Mouse (Mus musculus) pancreas, adult 10 weeks (tissue): ENCODE results near the gene Gm10972. TPM values are rescaled to one million over a fixed set of nuclear protein-coding genes. Genes with fewer than 3 reads are reported as not detected.

Source experiments
- polyA plus RNA-seq: library from polyadenylated mRNA; stranded (reverse); fragments of 350-450 nt; fragmentation: Illumina TruSeq; extraction: RNeasy Lipid Tissue Mini Kit (QIAGEN cat#74804); gene quantifications from one replicate; pipeline ENCODE4 v1.2.3, GENCODE M21; 2015; ENCODE audit warnings: low read depth, low replicate concordance; ENCODE audit not compliant: insufficient read depth

Gm10972 gene
- not detected for polyA plus RNA-seq

DNA sequence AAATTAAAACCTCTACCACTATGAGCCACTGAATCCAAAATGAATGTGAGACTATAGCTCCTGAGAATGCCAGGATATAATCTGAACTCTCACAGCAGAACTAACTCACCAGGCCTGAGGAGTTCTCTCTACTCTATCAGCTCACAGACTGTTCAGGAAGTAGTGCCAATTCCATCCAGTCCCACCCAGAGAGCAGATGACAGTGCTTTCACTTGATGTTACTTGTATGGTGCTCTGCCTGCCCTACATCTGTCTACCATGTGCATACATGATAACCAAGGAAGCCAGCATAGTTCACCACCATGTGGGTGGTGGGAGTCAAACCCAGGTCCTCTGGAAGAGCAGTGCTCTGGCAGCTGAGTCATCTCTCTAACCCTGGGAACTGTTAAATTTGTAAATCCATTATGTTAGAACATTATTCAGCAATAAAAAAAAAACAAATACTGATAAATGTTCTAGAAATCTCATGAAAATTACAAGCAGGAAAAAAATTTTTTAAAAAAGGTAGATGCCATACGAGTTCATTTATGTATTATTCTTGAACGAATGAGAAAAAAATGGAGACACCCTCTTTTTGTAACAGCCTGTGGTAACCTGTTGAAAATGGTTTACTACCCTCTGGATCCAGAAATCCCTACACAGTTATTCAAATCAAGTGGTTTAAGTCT is at the start of gene Gm10972:
Gene Gm10972 (plus strand): TSS at position 618 of the 668 bp plus-strand sequence.

DNA sequence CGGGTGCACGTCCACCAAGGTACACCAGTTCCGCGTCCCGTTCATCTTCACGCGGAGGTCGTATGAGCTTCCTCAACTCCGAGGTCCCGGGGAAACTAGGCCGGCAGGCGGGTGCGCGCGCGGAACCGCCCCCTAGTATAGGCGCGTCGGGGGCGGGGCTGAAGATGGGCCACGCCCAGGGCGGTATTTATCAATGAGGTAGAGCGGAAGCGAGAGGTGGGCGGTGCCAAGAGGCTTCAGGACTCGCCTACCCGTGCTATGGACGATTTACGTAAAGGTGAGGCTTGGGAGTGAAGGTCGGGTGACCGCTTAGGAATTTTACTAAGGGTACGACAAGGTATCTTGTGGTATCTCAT is 15.8 kb downstream of the Gm10972 start, which contains the start of gene Tuft1:
Gene Tuft1 (minus strand): TSS at position 133 of the 356 bp plus-strand sequence.

Other genes starting within 250 kb of the Gm10972 start
- 0.42 TPM for gene Lingo4, start 244.6 kb upstream of the Gm10972 start, polyA plus RNA-seq
- 1.6 TPM for gene Tdrkh, start 229.8 kb upstream of the Gm10972 start, polyA plus RNA-seq
- gene Mrpl9, start 199.8 kb upstream of the Gm10972 start, polyA plus RNA-seq, result 8.4 TPM
- gene Oaz3, start 199.2 kb upstream of the Gm10972 start, polyA plus RNA-seq, result not detected
- gene Celf3, start 164.8 kb upstream of the Gm10972 start, polyA plus RNA-seq, result 16.1 TPM
- not detected for gene Riiad1, start 162.8 kb upstream of the Gm10972 start, polyA plus RNA-seq
- gene Snx27, start 60.4 kb upstream of the Gm10972 start, polyA plus RNA-seq, result 4.2 TPM
- gene Tuft1, start 15.8 kb downstream of the Gm10972 start, polyA plus RNA-seq, result 3.9 TPM
- gene Selenbp2, start 50.4 kb downstream of the Gm10972 start, polyA plus RNA-seq, result 0.61 TPM
- 9.0 TPM for gene Cgn, start 143.4 kb downstream of the Gm10972 start, polyA plus RNA-seq
- gene Pogz, start 194.5 kb downstream of the Gm10972 start, polyA plus RNA-seq, result 6.3 TPM
- 53.6 TPM for gene Psmb4, start 243.8 kb downstream of the Gm10972 start, polyA plus RNA-seq